Mouse (Mus musculus): ENCODE data around the gene Olfr191.
"Not testable (repeated sequence)": the region's sequence is repeated elsewhere in the genome, so short reads cannot be mapped to it uniquely, and the experiment has no call there.

Gene Olfr191

GRCm38 (mm10) chr16:59089722-59090121, at the start of gene Olfr191:
TSS of gene Olfr191 (minus strand) at chr16:59089822.
- in situ Hi-C loops (cut with MseI, MboI) = not testable (repeated sequence)

- in situ Hi-C loops (cut with MseI, MboI) = no loop called here
These were observed 41.1 kb upstream of the Olfr191 start for GRCm38 (mm10) chr16:59130740-59131139.

- in situ Hi-C loops (cut with MseI, MboI) = no loop called here
These were observed 31.3 kb upstream of the Olfr191 start, which contains the start of gene Olfr194 for GRCm38 (mm10) chr16:59120969-59121368. TSS of gene Olfr194 (minus strand) at chr16:59121069.

GRCm38 (mm10) chr16:59111781-59112180, 22.2 kb upstream of the Olfr191 start, which contains the start of gene Olfr193:
TSS of gene Olfr193 (minus strand) at chr16:59111881.
- in situ Hi-C loops (cut with MseI, MboI) = no loop called here

- in situ Hi-C loops (cut with MseI, MboI) = not testable (repeated sequence)
These were observed 18.9 kb upstream of the Olfr191 start for GRCm38 (mm10) chr16:59108522-59108921.

GRCm38 (mm10) chr16:59105312-59105711, 15.7 kb upstream of the Olfr191 start:
- in situ Hi-C loops (cut with MseI, MboI) = no loop called here

- in situ Hi-C loops (cut with MseI, MboI) = not testable (repeated sequence)
These were observed 8.5 kb downstream of the Olfr191 start for GRCm38 (mm10) chr16:59081113-59081512.

- in situ Hi-C loops (cut with MseI, MboI) = no loop called here
These were observed 11.7 kb downstream of the Olfr191 start, which contains the start of gene Olfr190 for GRCm38 (mm10) chr16:59077905-59078304. TSS of gene Olfr190 (minus strand) at chr16:59078005.

GRCm38 (mm10) chr16:59073520-59073919, 16.1 kb downstream of the Olfr191 start:
- in situ Hi-C loops (cut with MseI, MboI) = no loop called here

- in situ Hi-C loops (cut with MseI, MboI) = no loop called here
These were observed 17.9 kb downstream of the Olfr191 start for GRCm38 (mm10) chr16:59071755-59072154.

- in situ Hi-C loops (cut with MseI, MboI) = not testable (repeated sequence)
These were observed 27.2 kb downstream of the Olfr191 start for GRCm38 (mm10) chr16:59062411-59062810.

- in situ Hi-C loops (cut with MseI, MboI) = not testable (repeated sequence)
These were observed 40.3 kb downstream of the Olfr191 start for GRCm38 (mm10) chr16:59049286-59049685.

GRCm38 (mm10) chr16:59048860-59049259, 40.8 kb downstream of the Olfr191 start:
- in situ Hi-C loops (cut with MseI, MboI) = no loop called here

GRCm38 (mm10) chr16:59047579-59047978, 42.0 kb downstream of the Olfr191 start:
- in situ Hi-C loops (cut with MseI, MboI) = no loop called here

GRCm38 (mm10) chr16:59045835-59046234, 43.8 kb downstream of the Olfr191 start:
- in situ Hi-C loops (cut with MseI, MboI) = no loop called here

- in situ Hi-C loops (cut with MseI, MboI) = no loop called here
These were observed 49.9 kb downstream of the Olfr191 start, which contains the start of gene Olfr187 for GRCm38 (mm10) chr16:59039710-59040109. TSS of gene Olfr187 (minus strand) at chr16:59039767.

All from mouse trophoblast stem cell (cell line).